Mouse (Mus musculus) liver, embryonic 12.5 days (tissue): ENCODE data around the gene Btbd16. TPM values are rescaled to one million over a fixed set of nuclear protein-coding genes. Genes with fewer than 3 reads are reported as not detected.

ENCODE experiments used
- ATAC-seq: fragments of 200-750 bp; cut with Nextera tagmentation; 2 replicates; pipeline ENCODE4 v1.8.0; 2017; ENCODE audit warnings: moderate number of reproducible peaks, mild to moderate bottlenecking, moderate library complexity
- H3K27ac ChIP-seq: fragments of 300-500 bp; sonication (generic); 2 replicates; pipeline ENCODE4 v1.5.1; 2016; ENCODE audit warnings: mild to moderate bottlenecking
- H3K27me3 ChIP-seq: fragments of 300-500 bp; sonication (generic); replicated peaks from 2 replicates; pipeline ENCODE4 v1.6.1; 2016; ENCODE audit warnings: mild to moderate bottlenecking, moderate library complexity
- H3K36me3 ChIP-seq: fragments of 300-500 bp; sonication (generic); 2 replicates; pipeline ENCODE4 v1.6.1; 2016; ENCODE audit warnings: mild to moderate bottlenecking, moderate library complexity
- H3K4me1 ChIP-seq: fragments of 300-500 bp; sonication (generic); 2 replicates; pipeline ENCODE4 v1.6.1; 2016
- H3K4me2 ChIP-seq: fragments of 300-500 bp; sonication (generic); 2 replicates; pipeline ENCODE4 v1.6.1; 2016; ENCODE audit warnings: mild to moderate bottlenecking, moderate library complexity
- H3K4me3 ChIP-seq: fragments of 300-500 bp; sonication (generic); 2 replicates; pipeline ENCODE4 v1.5.1; 2016; ENCODE audit warnings: mild to moderate bottlenecking, moderate library complexity
- H3K9ac ChIP-seq: fragments of 300-500 bp; sonication (generic); 2 replicates; pipeline ENCODE4 v1.6.1; 2016; ENCODE audit warnings: mild to moderate bottlenecking, moderate library complexity
- H3K9me3 ChIP-seq: fragments of 300-500 bp; sonication (generic); replicated peaks from 2 replicates; pipeline ENCODE4 v1.6.1; 2016; ENCODE audit warnings: mild to moderate bottlenecking, moderate library complexity
- WGBS: fragments of 180-500 bp; shearing (Covaris S2); methylation state at CpG from one replicate; pipeline ENCODE4 v1.1.7; 2016; ENCODE audit not compliant: insufficient replicate concordance; 5-methylcytosine and 5-hydroxymethylcytosine counted together
- polyA plus RNA-seq: library from polyadenylated mRNA; unstranded; fragments of >200 nt; fragmentation: Nextera tagmentation; extraction: Ambion mirVana; gene quantifications from 2 replicates; pipeline ENCODE4 v1.2.1, GENCODE M21; 2016

Gene Btbd16
- polyA plus RNA-seq, 1 experiment from 2014 or later, result not detected

DNA sequence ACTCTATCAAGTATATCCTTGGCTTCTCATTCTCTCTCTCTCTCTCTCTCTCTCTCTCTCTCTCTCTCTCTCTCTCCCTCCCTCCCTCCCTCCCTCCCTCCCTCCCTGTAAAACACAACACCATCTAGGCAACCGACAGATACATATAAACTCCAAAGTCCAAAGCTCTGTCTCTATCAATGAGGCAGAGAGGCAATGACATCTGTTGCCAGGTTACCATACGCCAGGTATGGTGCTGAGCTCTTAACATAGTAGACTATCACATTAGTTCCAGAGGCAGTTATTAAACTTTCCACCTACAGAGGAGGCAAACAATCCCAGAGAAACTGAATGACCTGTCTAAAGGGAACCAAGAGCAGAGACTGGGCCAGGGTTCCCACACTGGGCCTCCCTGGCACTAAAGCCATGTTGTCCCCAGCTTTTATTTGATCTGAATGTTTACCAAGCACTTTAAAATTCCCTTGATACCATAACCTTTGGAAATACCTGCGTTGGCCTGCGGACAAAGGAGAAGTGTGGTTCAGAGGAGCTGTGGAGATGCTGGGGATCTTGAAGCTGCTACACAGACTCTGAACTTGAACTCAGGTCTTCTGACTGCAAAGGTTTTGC lies 80.9 kb downstream of the Btbd16 start:
- no peaks in the 10 kb centered on the region for H3K4me1 ChIP-seq
- no peaks in the 10 kb centered on the region for H3K9me3 ChIP-seq
- no peaks in the 10 kb centered on the region for H3K36me3 ChIP-seq
- no peak for ATAC-seq
- no peak overlapping the region for H3K4me2 ChIP-seq
- no peak overlapping the region for H3K4me3 ChIP-seq
- H3K27me3 ChIP-seq, result no peaks in the 10 kb centered on the region
- H3K27ac ChIP-seq, result no peak overlapping the region
- 50% methylated on average over 4 of the region's 4 CpGs for WGBS
- H3K9ac ChIP-seq, result no peak overlapping the region

DNA sequence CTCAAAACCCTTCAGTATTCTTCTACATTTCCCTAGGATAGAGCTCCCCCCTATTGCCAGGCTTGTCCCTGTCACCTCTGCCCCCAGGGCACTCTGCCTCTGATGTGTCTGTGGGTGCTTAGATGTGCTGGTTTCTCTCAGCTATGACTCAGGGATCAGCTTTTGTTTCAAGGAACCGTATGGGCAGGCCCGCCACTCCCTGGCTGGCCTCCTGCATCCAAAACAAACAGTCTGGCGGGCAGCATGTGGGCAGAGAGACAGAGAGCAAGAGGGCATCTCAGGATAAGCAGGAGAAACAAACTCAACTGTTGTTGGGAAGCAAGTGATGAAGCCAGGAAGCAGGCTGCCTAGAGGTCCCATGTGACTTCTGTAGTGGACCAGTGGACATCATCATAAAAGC lies 81.8 kb downstream of the Btbd16 start:
- no peak overlapping the region for H3K27ac ChIP-seq
- WGBS, result 46% methylated on average over 3 of the region's 3 CpGs
- H3K9ac ChIP-seq, result no peak overlapping the region
- no peak overlapping the region for H3K4me2 ChIP-seq
- H3K27me3 ChIP-seq, result peaks cover 4% of the 10 kb centered on the region; the same call in 1 of the 2 replicates
- H3K4me1 ChIP-seq, result no peaks in the 10 kb centered on the region
- no peaks in the 10 kb centered on the region for H3K36me3 ChIP-seq
- no peaks in the 10 kb centered on the region for H3K9me3 ChIP-seq
- ATAC-seq, result no peak
- H3K4me3 ChIP-seq, result no peak overlapping the region

DNA sequence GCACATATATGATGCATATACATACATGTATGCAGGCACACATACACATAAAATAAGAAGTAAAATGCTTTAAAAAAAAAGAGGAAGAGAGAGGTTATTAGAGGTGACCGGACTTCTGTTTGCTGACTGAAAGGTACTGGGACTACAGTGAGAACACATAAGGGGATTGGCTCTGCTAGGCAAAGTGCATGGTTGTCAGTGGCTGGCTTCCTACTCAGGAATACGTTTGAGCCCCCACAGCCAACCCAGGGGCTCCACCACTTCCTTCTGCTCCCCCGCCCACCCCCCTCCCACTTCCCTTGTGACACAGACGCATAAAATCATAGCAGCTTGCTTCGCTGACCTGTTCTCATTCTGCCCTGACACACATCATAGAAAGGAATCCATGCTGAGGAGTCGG lies 84.1 kb downstream of the Btbd16 start:
- ATAC-seq, result no peak
- Histone ChIP-seq H3K27me3 (peaks cover 17% of the 10 kb centered on the region; the same call in 1 of the 2 replicates), H3K36me3 (no peaks in the 10 kb centered on the region), H3K4me1 (no peaks in the 10 kb centered on the region), H3K9me3 (no peaks in the 10 kb centered on the region), H3K27ac (no peak overlapping the region), H3K4me2 (no peak overlapping the region), H3K9ac (no peak overlapping the region), H3K4me3 (no peak overlapping the region)
- WGBS, result 37% methylated on average over 6 of the region's 6 CpGs

DNA sequence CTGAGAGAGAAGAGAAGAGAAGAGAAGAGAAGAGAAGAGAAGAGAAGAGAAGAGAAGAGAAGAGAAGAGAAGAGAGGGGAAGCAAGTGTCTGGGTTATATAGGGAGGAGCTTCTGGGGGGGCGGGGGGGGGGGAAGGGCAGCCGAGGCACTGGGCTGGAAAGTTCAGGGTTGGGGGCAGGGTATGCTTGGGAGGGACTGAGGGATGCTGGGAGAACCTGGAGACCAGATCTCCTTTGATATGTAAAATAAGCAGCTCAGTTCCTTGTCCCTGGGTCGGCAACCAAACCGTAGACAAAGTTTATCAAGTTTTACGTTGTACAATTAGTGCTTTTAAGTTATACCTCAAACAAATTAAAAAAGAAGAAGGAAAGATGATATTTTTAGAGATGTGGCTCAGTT lies 86.1 kb downstream of the Btbd16 start:
- no peak overlapping the region for H3K9ac ChIP-seq
- no peak for ATAC-seq
- H3K27ac ChIP-seq, result no peak overlapping the region
- H3K4me2 ChIP-seq, result no peak overlapping the region
- no peaks in the 10 kb centered on the region for H3K9me3 ChIP-seq
- H3K4me1 ChIP-seq, result no peaks in the 10 kb centered on the region
- H3K4me3 ChIP-seq, result no peak overlapping the region
- H3K36me3 ChIP-seq, result no peaks in the 10 kb centered on the region
- H3K27me3 ChIP-seq, result peaks cover 33% of the 10 kb centered on the region
- WGBS, result 49% methylated on average over 4 of the region's 5 CpGs

DNA sequence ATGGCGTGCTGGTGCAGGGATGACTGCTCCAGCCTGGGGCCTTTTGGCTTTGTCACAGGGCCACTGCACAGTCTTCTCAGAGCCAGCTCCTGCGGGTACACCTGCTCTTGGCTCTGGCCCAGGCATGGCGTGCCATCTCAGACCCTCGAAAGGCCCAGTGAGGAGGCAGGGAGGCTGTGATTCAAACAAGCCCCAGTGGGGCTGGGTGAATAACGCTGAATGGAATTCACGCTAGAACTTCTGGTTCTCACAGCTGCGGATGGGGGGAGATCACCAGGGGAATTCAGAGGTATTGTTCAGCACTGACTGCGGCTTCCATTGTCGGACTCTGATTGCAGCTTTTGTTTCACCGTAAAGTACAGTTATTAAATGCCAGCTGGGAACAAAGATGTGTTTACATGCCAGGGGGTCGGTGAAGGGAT lies 86.9 kb downstream of the Btbd16 start:
- no peak overlapping the region for H3K4me3 ChIP-seq
- ATAC-seq, result no peak
- 63% methylated on average over 11 of the region's 11 CpGs for WGBS
- no peaks in the 10 kb centered on the region for H3K36me3 ChIP-seq
- no peaks in the 10 kb centered on the region for H3K9me3 ChIP-seq
- H3K4me2 ChIP-seq, result no peak overlapping the region
- 0 out of 2 replicates have a peak, but pooled peaks cover under 1% of the 10 kb centered on the region for H3K4me1 ChIP-seq
- H3K27me3 ChIP-seq, result peaks cover 41% of the 10 kb centered on the region
- H3K27ac ChIP-seq, result no peak overlapping the region
- no peak overlapping the region for H3K9ac ChIP-seq

DNA sequence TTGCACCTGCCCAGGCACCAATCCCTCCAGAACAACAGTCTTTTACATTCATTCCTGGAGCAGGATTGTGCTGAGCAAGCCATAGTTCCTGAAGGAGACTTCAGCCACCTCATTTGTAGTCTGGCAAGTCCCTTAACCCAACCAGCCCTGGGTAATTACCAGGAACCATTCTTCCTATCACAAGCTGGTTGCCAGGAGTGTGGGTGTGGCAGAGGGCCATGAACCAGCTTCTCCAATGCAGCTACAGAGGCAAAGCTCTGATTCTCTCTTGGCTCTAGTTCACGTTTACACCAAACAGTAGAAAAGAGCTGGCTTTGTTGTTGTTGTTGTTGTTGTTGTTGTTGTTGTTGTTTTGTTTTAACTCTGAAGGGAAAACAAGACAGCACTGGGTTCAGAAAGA lies 88.6 kb downstream of the Btbd16 start:
- Histone ChIP-seq H3K4me1 (peaks cover 5% of the 10 kb centered on the region; the same call in 1 of the 2 replicates), H3K36me3 (no peaks in the 10 kb centered on the region), H3K4me2 (no peak overlapping the region), H3K9me3 (no peaks in the 10 kb centered on the region), H3K27me3 (peaks cover 57% of the 10 kb centered on the region), H3K4me3 (no peak overlapping the region), H3K9ac (no peak overlapping the region), H3K27ac (no peak overlapping the region)
- 59% methylated on average over 1 of the region's 1 CpGs for WGBS
- no peak for ATAC-seq

DNA sequence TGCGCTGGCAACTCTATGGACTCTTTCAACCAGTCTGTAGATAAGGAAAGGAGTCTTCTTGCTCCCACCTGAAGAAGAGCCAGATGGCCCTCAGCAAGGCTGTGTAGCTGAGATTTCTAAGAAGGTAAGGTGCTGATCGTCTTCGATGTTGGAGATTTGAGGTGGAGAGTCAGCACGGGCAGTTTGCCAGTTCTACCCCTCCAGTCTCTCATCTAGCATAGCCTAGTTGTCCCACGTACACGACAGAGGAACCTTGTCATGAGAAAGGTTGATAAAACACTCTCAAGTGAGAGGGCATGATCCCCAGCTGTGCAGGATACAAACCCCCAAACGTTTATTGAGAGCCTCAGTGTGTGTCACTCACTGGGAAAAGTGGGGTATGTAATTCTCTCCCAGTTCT lies 90.8 kb downstream of the Btbd16 start:
- Histone ChIP-seq H3K9me3 (no peaks in the 10 kb centered on the region), H3K27ac (no peak overlapping the region), H3K36me3 (no peaks in the 10 kb centered on the region), H3K4me1 (peaks cover 5% of the 10 kb centered on the region; the same call in 1 of the 2 replicates), H3K9ac (no peak overlapping the region), H3K4me3 (no peak overlapping the region), H3K27me3 (peaks cover 57% of the 10 kb centered on the region), H3K4me2 (no peak overlapping the region)
- no peak for ATAC-seq
- WGBS, result 52% methylated on average over 7 of the region's 7 CpGs

DNA sequence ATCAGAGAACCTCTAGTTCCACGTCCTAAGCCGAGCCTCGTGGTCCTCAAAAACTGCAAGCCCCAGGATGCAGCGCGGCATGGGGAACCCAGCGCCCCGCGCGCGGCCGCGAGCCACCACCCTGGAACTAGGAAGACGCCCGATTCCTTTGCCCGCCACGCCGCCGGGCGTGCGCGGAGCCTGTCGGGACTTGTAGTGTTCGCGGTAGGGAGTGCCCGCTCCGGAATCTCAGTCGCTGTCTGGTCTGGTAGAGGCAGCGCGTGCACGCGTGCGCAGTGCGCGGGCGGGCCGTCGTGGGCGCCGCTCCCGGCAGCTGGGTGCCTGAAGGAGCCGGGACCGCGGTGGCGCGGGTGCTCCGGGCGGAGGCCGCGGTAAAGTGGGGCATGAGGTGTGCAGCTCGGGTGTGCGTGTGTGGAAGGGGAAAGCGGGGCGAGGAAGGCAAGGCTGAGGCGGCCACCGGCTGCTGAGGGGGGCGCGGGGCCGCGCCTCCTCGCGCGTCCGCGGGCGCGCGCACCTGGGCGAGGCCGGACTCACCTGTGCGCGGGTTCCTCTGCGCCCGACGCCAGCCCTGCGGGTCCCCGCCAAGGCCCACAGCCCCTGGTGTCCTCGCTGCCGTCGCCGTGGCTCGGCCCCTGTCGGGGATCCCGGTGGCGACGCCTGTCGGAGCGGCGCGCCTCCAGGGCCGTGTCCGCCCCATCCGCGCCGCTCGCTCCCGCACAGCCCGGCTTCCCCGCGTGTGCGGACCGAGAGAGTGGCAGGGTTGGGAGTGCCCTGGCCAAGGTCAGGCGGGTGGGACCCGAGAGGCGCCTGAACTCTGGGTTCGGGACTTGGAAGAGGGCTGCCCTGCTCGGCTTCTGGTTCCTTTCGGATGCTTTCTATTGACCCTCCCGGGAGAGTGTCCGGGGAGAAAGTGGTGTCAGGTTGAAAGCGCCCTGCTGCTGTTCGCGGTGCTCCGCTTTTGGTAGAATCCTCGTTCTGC lies 92.0 kb downstream of the Btbd16 start, which contains the start of gene Plekha1:
Gene Plekha1 (plus strand): TSS at position 144 of the 979 bp plus-strand sequence.
- peak within 1 kb of the TSS; percentile 63 for H3K4me3 ChIP-seq
- H3K36me3 ChIP-seq, result no peaks in the 10 kb centered on the region
- peaks cover 5% of the 10 kb centered on the region; the same call in 1 of the 2 replicates for H3K4me1 ChIP-seq
- WGBS, result under 1% methylated on average over 109 of the region's 114 CpGs
- H3K27ac ChIP-seq, result peak within 1 kb of the TSS; percentile 40; the same call in 1 of the 2 replicates
- H3K9ac ChIP-seq, result peak within 1 kb of the TSS; percentile 63
- peak; percentile 93 for ATAC-seq
- peak within 1 kb of the TSS; percentile 78 for H3K4me2 ChIP-seq
- peaks cover 52% of the 10 kb centered on the region for H3K27me3 ChIP-seq
- no peaks in the 10 kb centered on the region for H3K9me3 ChIP-seq

DNA sequence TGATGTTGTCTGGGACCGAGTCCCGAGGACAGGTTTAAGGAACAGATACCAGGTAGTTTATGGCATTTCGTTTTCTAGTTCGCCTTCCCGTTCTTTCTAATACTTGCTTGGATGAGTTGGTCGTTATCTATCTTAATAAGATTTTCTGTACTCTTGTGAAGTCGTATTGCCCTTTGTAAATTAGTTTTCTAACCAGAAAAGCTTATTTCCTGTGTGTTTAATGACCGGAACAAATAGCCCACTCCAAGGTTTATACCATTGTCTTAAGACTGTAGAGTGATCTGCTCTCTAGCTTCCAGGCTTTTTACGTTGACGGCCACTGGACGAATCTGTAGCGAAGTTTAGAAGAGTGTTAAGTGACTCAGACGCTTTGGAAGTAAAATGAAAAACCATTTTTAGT lies 92.8 kb downstream of the Btbd16 start:
- Histone ChIP-seq H3K27ac (no peak overlapping the region), H3K4me3 (peak overlapping the region; percentile 63), H3K4me2 (peak overlapping the region; percentile 78), H3K9me3 (no peaks in the 10 kb centered on the region), H3K9ac (0 out of 2 replicates have a peak overlapping the region, but pooled peaks have one; percentile 63), H3K27me3 (peaks cover 49% of the 10 kb centered on the region), H3K4me1 (peaks cover 5% of the 10 kb centered on the region; the same call in 1 of the 2 replicates), H3K36me3 (no peaks in the 10 kb centered on the region)
- ATAC-seq, result no peak
- 8% methylated on average over 13 of the region's 13 CpGs for WGBS

DNA sequence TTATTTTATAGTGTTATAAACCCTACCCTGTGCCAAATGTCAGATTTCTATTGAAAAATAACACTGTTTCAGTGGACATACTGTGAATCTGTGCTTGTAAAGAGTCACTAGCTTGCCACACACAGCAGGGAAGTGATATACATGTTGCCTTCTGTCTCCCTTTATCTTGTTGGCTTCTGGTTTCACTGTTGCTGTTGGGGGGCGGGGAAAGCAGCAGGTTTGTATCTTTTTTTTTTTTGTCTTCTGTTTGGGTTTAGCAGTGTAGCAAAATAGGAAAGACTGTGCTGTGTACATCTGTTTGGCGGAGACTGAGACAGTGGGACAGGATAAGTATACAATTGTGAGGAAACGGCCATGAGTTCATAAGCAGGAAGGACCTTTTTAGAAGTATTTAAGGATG lies 93.4 kb downstream of the Btbd16 start:
- Histone ChIP-seq H3K9me3 (no peaks in the 10 kb centered on the region), H3K36me3 (no peaks in the 10 kb centered on the region), H3K4me1 (peaks cover 5% of the 10 kb centered on the region; the same call in 1 of the 2 replicates), H3K27ac (no peak overlapping the region), H3K9ac (no peak overlapping the region), H3K4me3 (no peak overlapping the region), H3K27me3 (peaks cover 45% of the 10 kb centered on the region), H3K4me2 (no peak overlapping the region)
- WGBS, result 47% methylated on average over 3 of the region's 3 CpGs
- no peak for ATAC-seq
